In the genomic region with DNA sequence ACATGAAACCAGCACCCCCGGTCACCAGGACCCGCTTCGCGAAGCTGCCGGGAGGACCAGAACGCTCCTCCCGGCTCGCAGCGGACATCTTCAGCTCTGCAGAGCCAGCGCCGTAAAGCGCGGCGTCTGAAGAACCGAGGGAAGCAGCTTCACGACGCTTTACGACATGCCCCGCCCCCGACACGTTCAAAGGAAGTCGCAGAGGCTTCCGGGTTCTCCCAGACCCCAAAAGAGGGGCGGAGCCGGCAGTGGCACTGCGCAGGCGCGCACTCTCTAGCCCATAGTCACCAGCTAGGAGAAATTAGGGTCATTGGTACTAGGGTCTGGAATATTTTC, we compare ENCODE assay signal across 8 mouse cellular contexts. TPM values are rescaled to one million over a fixed set of nuclear protein-coding genes. Genes with fewer than 3 reads are reported as not detected.
DNase-seq lines count a peak whose midpoint lies in the region; ATAC-seq and TF ChIP-seq lines count a peak whose summit lies in the region.

A gene (minus strand): TSS at position 114 of the 336 bp plus-strand sequence.

- H3K27ac ChIP-seq in forebrain, embryonic 10.5 days = peak within 1 kb of the TSS; percentile 88
- H3K27ac ChIP-seq in heart, embryonic 15.5 days = peak within 1 kb of the TSS; percentile 32
- no peak within 1 kb of the TSS for H3K27ac ChIP-seq in liver, embryonic 14.5 days
- H3K27ac ChIP-seq in neural tube, embryonic 11.5 days (ENCODE audit: low read depth, low read length) = no peak within 1 kb of the TSS
- 0 out of 2 replicates have a peak within 1 kb of the TSS, but pooled peaks have one; percentile 8 for H3K27ac ChIP-seq in stomach, postnatal 0 days (replicated peaks)

- H3K4me1 ChIP-seq in forebrain, embryonic 10.5 days = peaks cover 35% of the 10 kb centered on the region
- H3K4me1 ChIP-seq in heart, embryonic 15.5 days (replicated peaks) = peaks cover 16% of the 10 kb centered on the region
- H3K4me1 ChIP-seq in liver, embryonic 14.5 days (replicated peaks; ENCODE audit: control insufficient read depth in 2 of 2, insufficient read depth in 2 of 2, low read length in 1 of 2) = peaks cover 22 to 23% of the 10 kb centered on the region in 2 experiments
- H3K4me1 ChIP-seq in neural tube, embryonic 11.5 days (ENCODE audit: control insufficient read depth, insufficient read depth, low read length) = peaks cover 5% of the 10 kb centered on the region; the same call in 1 of the 2 replicates
- H3K4me1 ChIP-seq in stomach, postnatal 0 days (replicated peaks; ENCODE audit: control insufficient read depth, insufficient read depth) = no peaks in the 10 kb centered on the region; the same call in 1 of the 2 replicates

- H3K4me3 ChIP-seq in forebrain, embryonic 10.5 days = peak within 1 kb of the TSS; percentile 83
- peak within 1 kb of the TSS; percentile 71 for H3K4me3 ChIP-seq in heart, embryonic 15.5 days
- H3K4me3 ChIP-seq in liver, embryonic 14.5 days (ENCODE audit: insufficient read depth in 1 of 2, low read depth in 2 of 2, low read length in 2 of 2) = peak within 1 kb of the TSS; percentile 74 to 87
- H3K4me3 ChIP-seq in neural tube, embryonic 11.5 days (ENCODE audit: low read depth, low read length) = peak within 1 kb of the TSS; percentile 67
- H3K4me3 ChIP-seq in stomach, postnatal 0 days (ENCODE audit: low read depth, low read length) = peak within 1 kb of the TSS; percentile 76

- peak within 1 kb of the TSS; percentile 82 for H3K4me2 ChIP-seq in heart, embryonic 15.5 days
- peak within 1 kb of the TSS; percentile 77 for H3K4me2 ChIP-seq in liver, embryonic 14.5 days (ENCODE audit: low read depth)
- H3K4me2 ChIP-seq in neural tube, embryonic 11.5 days (ENCODE audit: low read depth) = peak within 1 kb of the TSS; percentile 84
- H3K4me2 ChIP-seq in stomach, postnatal 0 days (replicated peaks; ENCODE audit: low read depth) = peak within 1 kb of the TSS; percentile 69

- peak; percentile 88 to 95 for DNase-seq in CD8-positive naive resting alpha-beta T cell, adult 2 months (ENCODE audit: low read depth in 2 of 2, low spot score in 2 of 2)
- peak; percentile 97 for DNase-seq in c-Kit-positive CD71-negative TER-119-negative erythroid progenitor cells, embryonic 14.5 days (ENCODE audit: low read depth)
- peak; percentile 99 for DNase-seq in forebrain, embryonic 10.5 days (ENCODE audit: extremely low spot score, low spot score)
- peak; percentile 100 for DNase-seq in kidney, postnatal 25 days
- peak; percentile 96 to 99 (median 99) for DNase-seq in liver, embryonic 14.5 days (ENCODE audit: low read depth in 3 of 3, low spot score in 3 of 3)
- peak; percentile 100 for DNase-seq in neural tube, embryonic 11.5 days (ENCODE audit: low spot score)
- peak; percentile 97 for DNase-seq in stomach, postnatal 0 days (ENCODE audit: low spot score)

- peak; percentile 72 for ATAC-seq in heart, embryonic 15.5 days (replicated peaks; ENCODE audit: insufficient number of reproducible peaks, insufficient read depth, low FRiP score, low read depth)
- peak; percentile 71 for ATAC-seq in liver, embryonic 14.5 days (ENCODE audit: insufficient read depth)
- ATAC-seq in neural tube, embryonic 11.5 days (ENCODE audit: insufficient read depth, low FRiP score, low TSS enrichment) = peak; percentile 51
- ATAC-seq in stomach, postnatal 0 days (ENCODE audit: low FRiP score, low TSS enrichment) = peak; percentile 79

- H3K36me3 ChIP-seq in forebrain, embryonic 10.5 days (replicated peaks) = peaks cover 20% of the 10 kb centered on the region
- peaks cover 11% of the 10 kb centered on the region for H3K36me3 ChIP-seq in heart, embryonic 15.5 days
- H3K36me3 ChIP-seq in liver, embryonic 14.5 days (replicated peaks; ENCODE audit: control insufficient read depth, insufficient read depth, low read depth) = peaks cover 3% of the 10 kb centered on the region
- peaks cover 2% of the 10 kb centered on the region; the same call in 1 of the 2 replicates for H3K36me3 ChIP-seq in neural tube, embryonic 11.5 days (ENCODE audit: control insufficient read depth, insufficient read depth, low read length)
- H3K36me3 ChIP-seq in stomach, postnatal 0 days (ENCODE audit: control insufficient read depth, insufficient read depth, low read length) = no peaks in the 10 kb centered on the region

- peak within 1 kb of the TSS; percentile 70 for H3K9ac ChIP-seq in heart, embryonic 15.5 days
- peak within 1 kb of the TSS; percentile 82 for H3K9ac ChIP-seq in liver, embryonic 14.5 days (replicated peaks)
- peak within 1 kb of the TSS; percentile 61 for H3K9ac ChIP-seq in neural tube, embryonic 11.5 days (ENCODE audit: low read length)
- peak within 1 kb of the TSS; percentile 79 for H3K9ac ChIP-seq in stomach, postnatal 0 days (ENCODE audit: low read length)

- H3K9me3 ChIP-seq in forebrain, embryonic 10.5 days = no peaks in the 10 kb centered on the region
- H3K9me3 ChIP-seq in heart, embryonic 15.5 days (replicated peaks) = no peaks in the 10 kb centered on the region
- H3K9me3 ChIP-seq in liver, embryonic 14.5 days (ENCODE audit: control insufficient read depth, low read length) = no peaks in the 10 kb centered on the region
- no peaks in the 10 kb centered on the region for H3K9me3 ChIP-seq in neural tube, embryonic 11.5 days (ENCODE audit: control insufficient read depth, low read length)
- H3K9me3 ChIP-seq in stomach, postnatal 0 days (ENCODE audit: control insufficient read depth, low read length) = no peaks in the 10 kb centered on the region

- 0% methylated on average over 28 of the region's 28 CpGs for WGBS in forebrain, embryonic 10.5 days
- WGBS in heart, embryonic 15.5 days = under 1% methylated on average over 28 of the region's 28 CpGs
- WGBS in liver, embryonic 14.5 days (ENCODE audit: insufficient replicate concordance) = under 1% methylated on average over 28 of the region's 28 CpGs
- under 1% methylated on average over 28 of the region's 28 CpGs for WGBS in neural tube, embryonic 11.5 days
- 0% methylated on average over 28 of the region's 28 CpGs for WGBS in stomach, postnatal 0 days

- no peak for TF ChIP-seq EP300 in liver, embryonic 14.5 days (IDR thresholded peaks at IDR 0.05; ENCODE audit: low read depth)
- TF ChIP-seq EP300 in stomach, postnatal 0 days (optimal IDR thresholded peaks at IDR 0.05) = no peak

- H3K27me3 ChIP-seq in forebrain, embryonic 10.5 days (ENCODE audit: poor library complexity, severe bottlenecking) = peaks cover 6% of the 10 kb centered on the region
- H3K27me3 ChIP-seq in heart, embryonic 15.5 days = 0 out of 2 replicates have a peak, but pooled peaks cover 4% of the 10 kb centered on the region
- H3K27me3 ChIP-seq in liver, embryonic 14.5 days (ENCODE audit: control insufficient read depth, insufficient read depth, low read length) = no peaks in the 10 kb centered on the region; the same call in 1 of the 2 replicates
- no peaks in the 10 kb centered on the region for H3K27me3 ChIP-seq in neural tube, embryonic 11.5 days (ENCODE audit: control insufficient read depth, insufficient read depth, low read length)
- no peaks in the 10 kb centered on the region for H3K27me3 ChIP-seq in stomach, postnatal 0 days (ENCODE audit: control insufficient read depth, insufficient read depth, low read length)

- TF ChIP-seq CTCF in liver, embryonic 14.5 days (IDR thresholded peaks at IDR 0.05; ENCODE audit: low read depth) = no peak
- 0 out of 2 replicates have a peak, but pooled peaks have one; percentile 2 for TF ChIP-seq CTCF in stomach, postnatal 0 days (IDR thresholded peaks at IDR 0.05; ENCODE audit: low read depth)

RNA-seq across cellular contexts. Expression of the gene that starts here (rescaled TPM):
- 28.4 and 30.6 TPM in 2 replicates for polyA plus RNA-seq in forebrain, embryonic 10.5 days (2016; fragmentation: Nextera tagmentation; extraction: Ambion mirVana)
- 25.7 and 25.8 TPM in 2 replicates for polyA plus RNA-seq in heart, embryonic 15.5 days (2015; fragmentation: Nextera tagmentation; extraction: Ambion mirVana)
- polyA plus RNA-seq in liver, embryonic 14.5 days (2012; rRNA removed) = 7.3 and 9.9 TPM in 2 replicates
- polyA plus RNA-seq in liver, embryonic 14.5 days (2014; fragmentation: Nextera tagmentation; extraction: Ambion mirVana) = 14.2 and 15.8 TPM in 2 replicates
- polyA plus RNA-seq in neural tube, embryonic 11.5 days (2014; fragmentation: Nextera tagmentation; extraction: Ambion mirVana) = 30.9 and 31.2 TPM in 2 replicates
- polyA plus RNA-seq in stomach, postnatal 0 days (2015; fragmentation: Nextera tagmentation; extraction: Ambion mirVana) = 19.6 and 21.5 TPM in 2 replicates

Comparison
In these comparisons a context has a peak if more than half of its experiments do, and no peak if none do; other contexts are left out.
1. H3K27ac ChIP-seq: peak in forebrain, embryonic 10.5 days (single experiment), heart, embryonic 15.5 days (single experiment) and stomach, postnatal 0 days (single experiment); none in liver, embryonic 14.5 days (single experiment) and neural tube, embryonic 11.5 days (single experiment).
2. Peak in every context shown above with its lines, with median percentiles within 50 percentile points of each other: DNase-seq, H3K4me3 ChIP-seq, ATAC-seq, H3K4me2 ChIP-seq and H3K9ac ChIP-seq.